Comparison of ENCODE assay signal across 22 mouse cellular contexts in genomic region chr11:106766611-106767162, GRCm38 (mm10). TPM values are rescaled to one million over a fixed set of nuclear protein-coding genes. Genes with fewer than 3 reads are reported as not detected.
DNase-seq lines count a peak whose midpoint lies in the region; ATAC-seq and TF ChIP-seq lines count a peak whose summit lies in the region.
"Had no signal": no experiment of that assay in that cellular context is flagged by ENCODE, and none has a peak within 500 bp of the region (broad histone marks: within the 10 kb centered on the region; RNA-seq: fewer than 3 reads in every experiment).

No protein-coding gene starts in this region.

- peaks cover 6% of the 10 kb centered on the region for H3K9me3 ChIP-seq in heart, embryonic 12.5 days (replicated peaks)
- H3K9me3 ChIP-seq in heart, embryonic 10.5 days = no peaks in the 10 kb centered on the region
- H3K9me3 ChIP-seq in intestine, embryonic 14.5 days (ENCODE audit: control insufficient read depth, low read length) = peaks cover 4% of the 10 kb centered on the region; the same call in 1 of the 2 replicates
- no peaks in the 10 kb centered on the region for H3K9me3 ChIP-seq in intestine, postnatal 0 days (ENCODE audit: control insufficient read depth)
- peaks cover 12% of the 10 kb centered on the region for H3K9me3 ChIP-seq in CH12.LX (replicated peaks; ENCODE audit: low read length)

- TF ChIP-seq POLR2A in CH12.LX (IDR thresholded peaks at IDR 0.05; ENCODE audit: low read depth, low read length) = no peak

- DNase-seq in heart, adult 11 months = peak; percentile 72
- peak; percentile 66 for DNase-seq in heart, embryonic 10.5 days (ENCODE audit: low spot score)
- DNase-seq in heart, postnatal 36 days = no peak
- DNase-seq in intestine, embryonic 14.5 days (ENCODE audit: low spot score) = peak; percentile 43
- no peak for DNase-seq in CH12.LX (ENCODE audit: extremely low read depth)
- DNase-seq in adrenal gland, postnatal 36 days = no peak
- DNase-seq: adrenal gland, adult 2 months; adrenal gland, adult 8-10 months; adrenal gland, postnatal 10 days; adrenal gland, postnatal 14 days; adrenal gland, postnatal 25 days; cerebellum, adult 11 months; cerebellum, adult 11-12 months; cerebellum, adult 18-20 months; cerebellum, adult 2 months had no signal

- intact Hi-C loops in heart, postnatal 36 days (cut with DNase I) = no loop called here

- H3K27ac ChIP-seq in heart, embryonic 12.5 days (ENCODE audit: poor library complexity, severe bottlenecking) = no peak overlapping the region
- no peak overlapping the region for H3K27ac ChIP-seq in heart, embryonic 10.5 days
- H3K27ac ChIP-seq in intestine, embryonic 14.5 days (ENCODE audit: low read depth) = no peak overlapping the region
- H3K27ac ChIP-seq in intestine, postnatal 0 days (ENCODE audit: low read depth, low read length) = no peak overlapping the region
- H3K27ac ChIP-seq in CH12.LX (ENCODE audit: insufficient read depth, low read depth) = no peak overlapping the region

- no peak for ATAC-seq in heart, embryonic 12.5 days (ENCODE audit: insufficient number of reproducible peaks, low FRiP score)
- no peak for ATAC-seq in intestine, embryonic 14.5 days (replicated peaks; ENCODE audit: low FRiP score, low TSS enrichment, low read depth)
- ATAC-seq in intestine, postnatal 0 days = no peak
- ATAC-seq: activated CD4-positive, CD25-positive, alpha-beta regulatory T cell, adult 4 months; CD4-positive, CD25-positive, alpha-beta regulatory T cell, adult 4 months; Patski had no signal

- H3K4me1 ChIP-seq in heart, embryonic 12.5 days (replicated peaks) = peaks cover 26% of the 10 kb centered on the region
- peaks cover 26% of the 10 kb centered on the region for H3K4me1 ChIP-seq in heart, embryonic 10.5 days
- peaks cover 13% of the 10 kb centered on the region for H3K4me1 ChIP-seq in intestine, embryonic 14.5 days (replicated peaks; ENCODE audit: control insufficient read depth, insufficient read depth, low read length)
- H3K4me1 ChIP-seq in intestine, postnatal 0 days (replicated peaks; ENCODE audit: control insufficient read depth, insufficient read depth, low read length) = peaks cover 6% of the 10 kb centered on the region; the same call in 1 of the 2 replicates
- peaks cover 15 to 47% of the 10 kb centered on the region in 2 experiments for H3K4me1 ChIP-seq in CH12.LX (ENCODE audit: control insufficient read depth in 1 of 2, insufficient read depth in 2 of 2)

- H3K9ac ChIP-seq in heart, embryonic 12.5 days = no peak overlapping the region
- no peak overlapping the region for H3K9ac ChIP-seq in intestine, embryonic 14.5 days (ENCODE audit: low read length)
- H3K9ac ChIP-seq in intestine, postnatal 0 days (ENCODE audit: low read depth, low read length) = no peak overlapping the region
- H3K9ac ChIP-seq in CH12.LX (ENCODE audit: insufficient read depth, low read depth) = no peak overlapping the region

- H3K79me2 ChIP-seq in CH12.LX (replicated peaks; ENCODE audit: control insufficient read depth, extremely low read depth, insufficient read depth, poor library complexity, severe bottlenecking) = peaks cover 3% of the 10 kb centered on the region

- H3K36me3 ChIP-seq in heart, embryonic 12.5 days = peaks cover 61% of the 10 kb centered on the region
- H3K36me3 ChIP-seq in heart, embryonic 10.5 days = peaks cover 64% of the 10 kb centered on the region
- peaks cover 61% of the 10 kb centered on the region for H3K36me3 ChIP-seq in intestine, embryonic 14.5 days (ENCODE audit: control insufficient read depth, insufficient read depth, low read length)
- peaks cover 52% of the 10 kb centered on the region for H3K36me3 ChIP-seq in intestine, postnatal 0 days (ENCODE audit: control insufficient read depth, insufficient read depth)
- H3K36me3 ChIP-seq in CH12.LX (replicated peaks in 1 of 2; ENCODE audit: control insufficient read depth in 1 of 2, insufficient read depth in 1 of 2, low read length in 1 of 2) = peaks cover 51 to 72% of the 10 kb centered on the region in 2 experiments

- no peak for TF ChIP-seq CTCF in intestine, postnatal 0 days (IDR thresholded peaks at IDR 0.05; ENCODE audit: low read depth)
- TF ChIP-seq CTCF in CH12.LX (conservative IDR thresholded peaks at IDR 0.05 in 1 of 2, IDR thresholded peaks at IDR 0.05 in 1 of 2; ENCODE audit: low read depth in 2 of 2, low read length in 2 of 2) = no peak

- H3K4me3 ChIP-seq in heart, embryonic 12.5 days = no peak overlapping the region
- no peak overlapping the region for H3K4me3 ChIP-seq in heart, embryonic 10.5 days
- no peak overlapping the region for H3K4me3 ChIP-seq in intestine, embryonic 14.5 days (ENCODE audit: low read depth, low read length)
- no peak overlapping the region for H3K4me3 ChIP-seq in intestine, postnatal 0 days (ENCODE audit: low read depth, low read length)
- H3K4me3 ChIP-seq in CH12.LX (replicated peaks in 1 of 3; ENCODE audit: low read depth in 2 of 3, low read length in 2 of 3, poor library complexity in 1 of 3) = no peak overlapping the region

- dilution Hi-C loops in CH12.LX (cut with MboI; ENCODE audit: extremely low pct_ligation_motif_present, extremely low pct_unique_long_range_greater_than_20kb, low sequenced_read_pairs) = no loop called here

- in situ Hi-C loops in CH12.LX (cut with MboI; ENCODE audit: low pct_ligation_motif_present, low pct_unique_long_range_greater_than_20kb, low sequenced_read_pairs) = loop anchor here (25.0 kb wide), 1 partner anchor 454 kb away; the partner anchor contains the start of genes Cd79b and Gh

- no peak for TF ChIP-seq RAD21 in CH12.LX (IDR thresholded peaks at IDR 0.05; ENCODE audit: low read depth, low read length)

- H3K27me3 ChIP-seq in heart, embryonic 12.5 days (replicated peaks) = no peaks in the 10 kb centered on the region
- H3K27me3 ChIP-seq in heart, embryonic 10.5 days (ENCODE audit: insufficient read depth, poor library complexity, severe bottlenecking) = no peaks in the 10 kb centered on the region
- no peaks in the 10 kb centered on the region for H3K27me3 ChIP-seq in intestine, embryonic 14.5 days (replicated peaks; ENCODE audit: control insufficient read depth, insufficient read depth, low read length)
- no peaks in the 10 kb centered on the region for H3K27me3 ChIP-seq in intestine, postnatal 0 days (replicated peaks; ENCODE audit: control insufficient read depth, insufficient read depth, low read length)
- H3K27me3 ChIP-seq in CH12.LX (replicated peaks) = no peaks in the 10 kb centered on the region
- H3K27me3 ChIP-seq: Patski had no signal

- H3K4me2 ChIP-seq in heart, embryonic 12.5 days = no peak overlapping the region
- H3K4me2 ChIP-seq in intestine, embryonic 14.5 days (ENCODE audit: low read length) = no peak overlapping the region
- H3K4me2 ChIP-seq in intestine, postnatal 0 days (replicated peaks; ENCODE audit: low read depth) = no peak overlapping the region
- no peak overlapping the region for H3K4me2 ChIP-seq in CH12.LX (ENCODE audit: insufficient read depth, low read depth, poor library complexity, severe bottlenecking)

- peak; percentile 57 for TF ChIP-seq EP300 in CH12.LX (IDR thresholded peaks at IDR 0.05; ENCODE audit: low read length)

- WGBS in heart, embryonic 12.5 days = 88% methylated on average over 4 of the region's 4 CpGs
- WGBS in heart, embryonic 10.5 days = 90% methylated on average over 4 of the region's 4 CpGs
- 95% methylated on average over 4 of the region's 4 CpGs for WGBS in intestine, embryonic 14.5 days
- WGBS in intestine, postnatal 0 days = 91% methylated on average over 4 of the region's 4 CpGs

RNA-seq across cellular contexts. Expression of gene Polg2, which starts 12.7 kb away (rescaled TPM):
- 6.9 and 7.6 TPM in 2 replicates for polyA plus RNA-seq in heart, embryonic 12.5 days (2016; fragmentation: Nextera tagmentation; extraction: Ambion mirVana)
- polyA plus RNA-seq in heart, embryonic 10.5 days (2016; fragmentation: Nextera tagmentation; extraction: Ambion mirVana) = 9.4 and 9.9 TPM in 2 replicates
- total RNA-seq in heart, postnatal 36 days (2021) = 1 to 10 TPM; 4.4 to 4.5 TPM
- 11.5 and 13.5 TPM in 2 replicates for polyA plus RNA-seq in intestine, embryonic 14.5 days (2014; fragmentation: Nextera tagmentation; extraction: Ambion mirVana)
- polyA plus RNA-seq in intestine, postnatal 0 days (2015; fragmentation: Nextera tagmentation; extraction: Ambion mirVana) = 12.9 and 13.3 TPM in 2 replicates
- total RNA-seq in CH12.LX (2012; rRNA removed) (12.5 and 13.3 TPM in 2 replicates), CH12.LX (2014; rRNA removed) (12.3 and 15.3 TPM in 2 replicates)
- polyA plus RNA-seq in CH12.LX (2012; ENCODE audit: insufficient read length, low read depth) = 11.5 and 12.1 TPM in 2 replicates
- total RNA-seq in adrenal gland, postnatal 36 days (2021) = 1 to 10 TPM; 3.9 to 7.5 TPM

RNA-seq across cellular contexts. Expression of gene Milr1, which starts 15.7 kb away (rescaled TPM):
- 0.57 and 0.95 TPM in 2 replicates for polyA plus RNA-seq in heart, embryonic 12.5 days (2016; fragmentation: Nextera tagmentation; extraction: Ambion mirVana)
- polyA plus RNA-seq in heart, embryonic 10.5 days (2016; fragmentation: Nextera tagmentation; extraction: Ambion mirVana) = 0.46 and 1.2 TPM in 2 replicates
- 1 to 10 TPM in 1 of 2 experiments, under 1 TPM in 1; 0.97 to 1.0 TPM for total RNA-seq in heart, postnatal 36 days (2021)
- polyA plus RNA-seq in intestine, embryonic 14.5 days (2014; fragmentation: Nextera tagmentation; extraction: Ambion mirVana) = 1.6 and 2.1 TPM in 2 replicates
- polyA plus RNA-seq in intestine, postnatal 0 days (2015; fragmentation: Nextera tagmentation; extraction: Ambion mirVana) = 1.3 and 1.9 TPM in 2 replicates
- total RNA-seq in CH12.LX (2012; rRNA removed) (22.0 and 28.1 TPM in 2 replicates), CH12.LX (2014; rRNA removed) (41.2 and 50.1 TPM in 2 replicates)
- polyA plus RNA-seq in CH12.LX (2012; ENCODE audit: insufficient read length, low read depth) = 33.1 and 35.4 TPM in 2 replicates
- 1 to 10 TPM; 1.7 to 2.1 TPM for total RNA-seq in adrenal gland, postnatal 36 days (2021)
- total RNA-seq: MEL had no signal
- polyA plus RNA-seq: adrenal gland, adult 2 months had no signal

RNA-seq across cellular contexts. Expression of gene Pecam1, which starts 16.3 kb away (rescaled TPM):
- 67.9 and 73.1 TPM in 2 replicates for polyA plus RNA-seq in heart, embryonic 12.5 days (2016; fragmentation: Nextera tagmentation; extraction: Ambion mirVana)
- polyA plus RNA-seq in heart, embryonic 10.5 days (2016; fragmentation: Nextera tagmentation; extraction: Ambion mirVana) = 40.6 and 56.0 TPM in 2 replicates
- total RNA-seq in heart, postnatal 36 days (2021) = 100 to 1,000 TPM; 120 to 139 TPM
- polyA plus RNA-seq in intestine, embryonic 14.5 days (2014; fragmentation: Nextera tagmentation; extraction: Ambion mirVana) = 44.3 and 49.9 TPM in 2 replicates
- polyA plus RNA-seq in intestine, postnatal 0 days (2015; fragmentation: Nextera tagmentation; extraction: Ambion mirVana) = 25.9 and 26.1 TPM in 2 replicates
- 19.2 and 22.3 TPM in 2 replicates for total RNA-seq in CH12.LX (2012; rRNA removed)
- total RNA-seq in CH12.LX (2014; rRNA removed) = 18.4 and 20.4 TPM in 2 replicates
- 18.9 and 19.2 TPM in 2 replicates for polyA plus RNA-seq in CH12.LX (2012; ENCODE audit: insufficient read length, low read depth)
- total RNA-seq in adrenal gland, postnatal 36 days (2021) = 10 to 100 TPM; 71.1 to 90.8 TPM
- polyA plus RNA-seq: G1E had no signal

RNA-seq across cellular contexts. Expression of gene Ddx5, which starts 22.3 kb away (rescaled TPM):
- 243 and 248 TPM in 2 replicates for polyA plus RNA-seq in heart, embryonic 12.5 days (2016; fragmentation: Nextera tagmentation; extraction: Ambion mirVana)
- polyA plus RNA-seq in heart, embryonic 10.5 days (2016; fragmentation: Nextera tagmentation; extraction: Ambion mirVana) = 203 and 259 TPM in 2 replicates
- 100 to 1,000 TPM; 317 to 377 TPM for total RNA-seq in heart, postnatal 36 days (2021)
- 340 and 353 TPM in 2 replicates for polyA plus RNA-seq in intestine, embryonic 14.5 days (2014; fragmentation: Nextera tagmentation; extraction: Ambion mirVana)
- 163 and 183 TPM in 2 replicates for polyA plus RNA-seq in intestine, postnatal 0 days (2015; fragmentation: Nextera tagmentation; extraction: Ambion mirVana)
- total RNA-seq in CH12.LX (2012; rRNA removed) = 269 and 351 TPM in 2 replicates
- 505 and 574 TPM in 2 replicates for total RNA-seq in CH12.LX (2014; rRNA removed)
- polyA plus RNA-seq in CH12.LX (2012; ENCODE audit: insufficient read length, low read depth) = 1,169 and 1,328 TPM in 2 replicates
- 100 to 1,000 TPM; 752 to 850 TPM for total RNA-seq in adrenal gland, postnatal 36 days (2021)

RNA-seq across cellular contexts. Expression of gene Cep95, which starts 22.4 kb away (rescaled TPM):
- polyA plus RNA-seq in heart, embryonic 12.5 days (2016; fragmentation: Nextera tagmentation; extraction: Ambion mirVana) = 14.9 and 16.2 TPM in 2 replicates
- polyA plus RNA-seq in heart, embryonic 10.5 days (2016; fragmentation: Nextera tagmentation; extraction: Ambion mirVana) = 15.8 and 18.3 TPM in 2 replicates
- 1 to 10 TPM; 6.3 to 7.7 TPM for total RNA-seq in heart, postnatal 36 days (2021)
- polyA plus RNA-seq in intestine, embryonic 14.5 days (2014; fragmentation: Nextera tagmentation; extraction: Ambion mirVana) = 19.3 and 19.4 TPM in 2 replicates
- 5.3 and 5.5 TPM in 2 replicates for polyA plus RNA-seq in intestine, postnatal 0 days (2015; fragmentation: Nextera tagmentation; extraction: Ambion mirVana)
- total RNA-seq in CH12.LX (2012; rRNA removed) (17.2 and 17.5 TPM in 2 replicates), CH12.LX (2014; rRNA removed) (21.7 and 24.4 TPM in 2 replicates)
- polyA plus RNA-seq in CH12.LX (2012; ENCODE audit: insufficient read length, low read depth) = 19.3 and 25.3 TPM in 2 replicates
- total RNA-seq in adrenal gland, postnatal 36 days (2021) = 10 to 100 TPM in 1 of 2 experiments, 1 to 10 TPM in 1; 6.5 to 10.9 TPM

Comparison
In these comparisons a context has a peak if more than half of its experiments do, and no peak if none do; other contexts are left out.
1. DNase-seq: peak in heart, adult 11 months (single experiment), heart, embryonic 10.5 days (single experiment) and intestine, embryonic 14.5 days (single experiment); none in heart, postnatal 36 days (0 of 2), CH12.LX (single experiment) and adrenal gland, postnatal 36 days (0 of 2).
2. RNA of gene Milr1, which starts 15.7 kb away (polyA plus RNA-seq): 33.1 to 35.4 TPM in CH12.LX; 1.3 to 1.9 TPM in intestine, postnatal 0 days, 1.6 to 2.1 TPM in intestine, embryonic 14.5 days, 0.46 to 1.2 TPM in heart, embryonic 10.5 days and 0.57 to 0.95 TPM in heart, embryonic 12.5 days; every median in the first group is over 10 times any median in the second.